Mouse (Mus musculus) frontal cortex, postnatal 10 days (tissue): ENCODE measurements around the gene Pdlim7.

Source experiments
- DNase-seq, 2 experiments: peaks; one replicate each; pipeline ENCODE4 v3.0.0; 2022; ENCODE audit warnings: low spot score in 2 of 2, mixed read lengths in 1 of 2

Gene Pdlim7

GRCm38 (mm10) chr13:55465184-55465583 is 48.3 kb downstream of the Pdlim7 start:
- no peak for DNase-seq

GRCm38 (mm10) chr13:55464027-55464884 is 49.2 kb downstream of the Pdlim7 start, which contains the start of gene Prr7:
Gene Prr7, plus strand, starts transcription at chr13:55464267.
- peak; percentile 79 to 85 for DNase-seq

GRCm38 (mm10) chr13:55463399-55464026 is 50.0 kb downstream of the Pdlim7 start:
- DNase-seq, result no peak

GRCm38 (mm10) chr13:55462965-55463364 is 50.5 kb downstream of the Pdlim7 start:
- DNase-seq, result no peak

GRCm38 (mm10) chr13:55451785-55452549 is 61.5 kb downstream of the Pdlim7 start:
- DNase-seq, result no peak

- DNase-seq, result no peak
Measured at GRCm38 (mm10) chr13:55451296-55451695, 62.2 kb downstream of the Pdlim7 start.

- DNase-seq, result no peak
Measured at GRCm38 (mm10) chr13:55450511-55450980, 62.9 kb downstream of the Pdlim7 start.

GRCm38 (mm10) chr13:55449679-55450441 is 63.6 kb downstream of the Pdlim7 start:
- no peak for DNase-seq

GRCm38 (mm10) chr13:55449205-55449604 is 64.3 kb downstream of the Pdlim7 start:
- DNase-seq, result no peak

GRCm38 (mm10) chr13:55448131-55448530 is 65.3 kb downstream of the Pdlim7 start:
- no peak for DNase-seq

- DNase-seq, result no peak
Measured at GRCm38 (mm10) chr13:55447543-55447943, 65.9 kb downstream of the Pdlim7 start.

- no peak for DNase-seq
Measured at GRCm38 (mm10) chr13:55446483-55447105, 66.9 kb downstream of the Pdlim7 start.
